Mouse (Mus musculus) CD4-positive, CD25-positive, alpha-beta regulatory T cell, adult 9 weeks (primary cell): ENCODE results near the gene Zfp524. TPM values are rescaled to one million over a fixed set of nuclear protein-coding genes. Genes with fewer than 3 reads are reported as not detected.

Experiments used
- polyA plus RNA-seq: library from polyadenylated mRNA; unstranded; fragments of 100-300 nt; shearing (Covaris generic); gene quantifications from one replicate; pipeline ENCODE4 v1.2.1, GENCODE M21; 2017

The Zfp524 gene
- polyA plus RNA-seq: 31.7 TPM

GRCm38 (mm10) chr7:5014251-5015117, at the start of gene Zfp524, which contains the start of gene Fiz1:
Zfp524 (plus strand) TSS chr7:5014415.
Fiz1 (minus strand) TSS chr7:5014697.

DNA sequence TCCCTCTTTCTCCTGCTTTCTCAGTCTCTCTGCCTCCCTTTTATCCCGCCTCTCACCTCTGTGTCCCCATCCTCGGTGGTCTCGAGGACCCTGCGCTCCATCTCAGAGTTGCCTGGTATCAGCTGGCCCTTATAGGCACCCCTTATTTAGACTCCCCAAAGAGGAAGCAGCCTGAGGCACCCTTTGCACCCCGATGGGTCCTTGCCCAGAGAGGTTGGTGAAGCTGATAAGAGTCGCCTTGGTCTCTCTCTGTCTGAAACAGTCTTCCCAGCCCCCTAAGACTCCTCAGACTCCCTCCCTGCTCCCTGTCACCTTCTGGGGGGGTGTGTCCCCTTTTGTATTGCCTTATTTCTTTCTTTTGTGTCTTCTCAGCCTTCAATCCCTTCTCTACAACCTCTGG, 43.1 kb upstream of the Zfp524 start, which contains the start of gene Sbk3:
TSS of gene Sbk3 (minus strand) at position 101 of the 400 bp plus-strand sequence.

GRCm38 (mm10) chr7:4996003-4996895, 18.0 kb upstream of the Zfp524 start, which contains the start of gene Zfp579:
Zfp579 (minus strand) TSS chr7:4996158.

DNA sequence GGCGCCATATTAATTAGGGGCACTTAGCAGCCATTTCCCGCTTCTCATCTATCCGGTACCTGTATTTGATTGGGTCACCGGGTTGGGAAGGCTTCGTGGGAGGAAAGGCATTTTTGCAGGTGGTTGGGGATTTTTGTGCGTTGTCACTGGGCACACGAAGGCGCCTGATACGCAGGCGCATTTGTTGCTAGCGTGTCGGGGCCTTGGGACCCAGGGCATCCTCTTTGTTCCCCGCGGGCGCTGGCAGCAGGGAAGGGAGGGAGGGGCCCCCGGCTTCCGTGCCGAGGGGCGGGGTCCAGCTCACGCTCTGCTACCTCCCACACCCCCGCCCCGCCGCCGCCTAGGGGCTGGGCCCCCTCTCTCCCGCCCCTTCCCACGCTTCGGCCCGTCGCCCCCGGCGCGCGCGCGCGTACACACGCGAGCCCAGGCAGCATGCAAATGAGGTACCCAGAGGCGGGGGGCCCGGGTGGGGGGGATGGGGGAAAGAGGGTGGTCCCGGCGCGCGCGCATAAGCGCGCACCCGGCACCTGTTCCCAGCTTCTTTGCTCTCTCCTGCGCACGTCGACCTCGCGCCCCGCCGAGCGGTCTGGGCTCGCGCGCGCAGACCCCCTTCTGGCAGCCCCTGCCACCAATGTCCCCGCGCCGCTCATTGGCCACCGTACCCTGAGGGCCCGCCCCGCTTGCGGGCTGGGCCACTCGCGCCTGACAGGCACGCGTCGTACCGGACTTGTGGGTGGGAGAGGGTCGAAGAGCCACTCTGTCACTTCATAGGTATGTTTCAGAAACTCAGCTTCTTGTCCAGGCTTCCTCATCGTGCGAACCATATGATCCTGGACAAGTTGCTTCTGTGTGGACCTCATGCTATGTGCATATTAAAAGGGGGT, 1.1 kb downstream of the Zfp524 start, which contains the start of gene Gm44973:
TSS of gene Gm44973 (plus strand) at position 379 of the 884 bp plus-strand sequence.

GRCm38 (mm10) chr7:5020000-5020681, 5.9 kb downstream of the Zfp524 start, which contains the start of the genes Zfp865 and Ccdc106:
Zfp865 (plus strand) TSS chr7:5020376.
Ccdc106 (plus strand) TSS chr7:5020553.

DNA sequence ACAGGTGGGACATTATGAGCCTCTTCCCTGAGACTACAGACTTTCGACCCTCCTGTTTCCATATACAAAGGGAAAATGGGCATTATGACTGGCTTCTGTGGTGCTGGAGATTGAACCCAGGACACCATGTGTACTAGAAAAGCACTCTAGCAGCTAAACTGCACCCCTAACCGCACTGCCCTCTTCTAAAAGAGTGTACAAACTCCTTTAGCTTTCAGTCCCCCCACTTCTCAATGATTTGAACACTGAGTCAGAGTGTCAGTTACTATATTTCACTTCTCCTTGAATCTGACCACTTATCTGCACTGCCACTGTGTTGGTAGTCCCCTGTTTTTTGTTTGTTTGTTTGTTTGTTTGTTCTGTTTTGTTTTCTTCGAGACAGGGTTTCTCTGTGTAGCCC, 19.6 kb downstream of the Zfp524 start, which contains the start of gene 4632433K11Rik:
TSS of gene 4632433K11Rik (plus strand) at position 301 of the 400 bp plus-strand sequence.

GRCm38 (mm10) chr7:5038109-5038732, 24.0 kb downstream of the Zfp524 start, which contains the start of gene Zfp784:
Zfp784 (minus strand) TSS chr7:5038446.

GRCm38 (mm10) chr7:5051193-5052192, 37.3 kb downstream of the Zfp524 start, which contains the start of gene Zfp580:
Zfp580 (plus strand) TSS chr7:5051538.

GRCm38 (mm10) chr7:5061774-5062359, 47.7 kb downstream of the Zfp524 start, which contains the start of gene U2af2:
U2af2 (plus strand) TSS chr7:5062143.

Other genes with a start within 250 kb of the Zfp524 start
- not detected for gene Fam71e2, start 243.1 kb upstream of the Zfp524 start, polyA plus RNA-seq
- not detected for gene Il11, start 231.6 kb upstream of the Zfp524 start, polyA plus RNA-seq
- gene Tmem190, start 231.5 kb upstream of the Zfp524 start, polyA plus RNA-seq: not detected
- 0.46 TPM for gene Tmem238, start 224.8 kb upstream of the Zfp524 start, polyA plus RNA-seq
- 535 TPM for gene Rpl28, start 221.5 kb upstream of the Zfp524 start, polyA plus RNA-seq
- gene Ube2s, start 201.8 kb upstream of the Zfp524 start, polyA plus RNA-seq: 80.0 TPM
- gene Shisa7, start 169.7 kb upstream of the Zfp524 start, polyA plus RNA-seq: not detected
- 44.2 TPM for gene Isoc2b, start 144.2 kb upstream of the Zfp524 start, polyA plus RNA-seq
- gene Isoc2a, start 137.3 kb upstream of the Zfp524 start, polyA plus RNA-seq: 1.1 TPM
- gene Gm36210, start 107.9 kb upstream of the Zfp524 start, polyA plus RNA-seq: not detected
- 1.9 TPM for gene Zfp628, start 99.2 kb upstream of the Zfp524 start, polyA plus RNA-seq
- gene Nat14, start 92.4 kb upstream of the Zfp524 start, polyA plus RNA-seq: 0.71 TPM
- gene Ssc5d, start 88.6 kb upstream of the Zfp524 start, polyA plus RNA-seq: not detected
- gene Sbk2, start 50.0 kb upstream of the Zfp524 start, polyA plus RNA-seq: 0.43 TPM
- gene Sbk3, start 43.2 kb upstream of the Zfp524 start, polyA plus RNA-seq: not detected
- 12.8 TPM for gene Zfp579, start 18.3 kb upstream of the Zfp524 start, polyA plus RNA-seq
- 29.7 TPM for gene Fiz1, start 282 bp downstream of the Zfp524 start, polyA plus RNA-seq
- gene Gm44973, start 1.1 kb downstream of the Zfp524 start, polyA plus RNA-seq: 17.0 TPM
- gene Zfp865, start 6.0 kb downstream of the Zfp524 start, polyA plus RNA-seq: 10.5 TPM
- gene Ccdc106, start 6.1 kb downstream of the Zfp524 start, polyA plus RNA-seq: not detected
- gene 4632433K11Rik, start 19.7 kb downstream of the Zfp524 start, polyA plus RNA-seq: not detected
- 5.3 TPM for gene Zfp784, start 24.0 kb downstream of the Zfp524 start, polyA plus RNA-seq
- gene Zfp580, start 37.1 kb downstream of the Zfp524 start, polyA plus RNA-seq: 1.2 TPM
- 105 TPM for gene U2af2, start 47.7 kb downstream of the Zfp524 start, polyA plus RNA-seq
- 14.3 TPM for gene Epn1, start 65.8 kb downstream of the Zfp524 start, polyA plus RNA-seq
- gene Rfpl4, start 102.5 kb downstream of the Zfp524 start, polyA plus RNA-seq: not detected
- gene Rasl2-9, start 111.5 kb downstream of the Zfp524 start, polyA plus RNA-seq: not detected
- 0.05 TPM for gene Vmn1r55, start 135.3 kb downstream of the Zfp524 start, polyA plus RNA-seq
- not detected for gene Vmn1r56, start 182.3 kb downstream of the Zfp524 start, polyA plus RNA-seq
- not detected for gene Vmn1r57, start 204.1 kb downstream of the Zfp524 start, polyA plus RNA-seq